Mouse (Mus musculus): ENCODE data around the gene Slc16a6. TPM values are rescaled to one million over a fixed set of nuclear protein-coding genes. Genes with fewer than 3 reads are reported as not detected.
A peak's percentile ranks its signal among the peaks of the same experiment; 100 is the strongest.

Gene Slc16a6
- polyA plus RNA-seq, 1 experiment from 2014 or later = 3.7 TPM

GRCm38 (mm10) chr11:109479575-109480285 is 6.3 kb upstream of the Slc16a6 start:
- WGBS = 77% methylated on average over 16 of the region's 16 CpGs
- Histone ChIP-seq H3K4me2 (replicated peaks) (no peak overlapping the region), H3K4me3 (no peak overlapping the region), H3K9ac (no peak overlapping the region), H3K9me3 (no peaks in the 10 kb centered on the region), H3K4me1 (no peaks in the 10 kb centered on the region), H3K36me3 (no peaks in the 10 kb centered on the region), H3K27me3 (peaks cover 18% of the 10 kb centered on the region; the same call in 1 of the 2 replicates), H3K27ac (no peak overlapping the region)
- no peak for ATAC-seq (ENCODE audit: low FRiP score, low read depth)

- no peak for ATAC-seq (ENCODE audit: low FRiP score, low read depth)
- peaks cover 22% of the 10 kb centered on the region for H3K27me3 ChIP-seq
- H3K9ac ChIP-seq = no peak overlapping the region
- peaks cover 2% of the 10 kb centered on the region; the same call in 1 of the 2 replicates for H3K4me1 ChIP-seq
- H3K4me2 ChIP-seq (replicated peaks) = no peak overlapping the region
- H3K36me3 ChIP-seq = no peaks in the 10 kb centered on the region
- no peaks in the 10 kb centered on the region for H3K9me3 ChIP-seq
- no peak overlapping the region for H3K27ac ChIP-seq
- H3K4me3 ChIP-seq = no peak overlapping the region
- WGBS = 31% methylated on average over 16 of the region's 16 CpGs
Observed at GRCm38 (mm10) chr11:109477606-109478380, 4.4 kb upstream of the Slc16a6 start.

GRCm38 (mm10) chr11:109476653-109477052 is 3.3 kb upstream of the Slc16a6 start:
- Histone ChIP-seq H3K9me3 (no peaks in the 10 kb centered on the region), H3K27me3 (peaks cover 23% of the 10 kb centered on the region), H3K9ac (no peak overlapping the region), H3K4me3 (no peak overlapping the region), H3K4me2 (replicated peaks) (no peak overlapping the region), H3K36me3 (no peaks in the 10 kb centered on the region), H3K27ac (no peak overlapping the region), H3K4me1 (peaks cover 11% of the 10 kb centered on the region)
- ATAC-seq (ENCODE audit: low FRiP score, low read depth) = no peak
- 61% methylated on average over 6 of the region's 6 CpGs for WGBS

GRCm38 (mm10) chr11:109476241-109476640 is 2.8 kb upstream of the Slc16a6 start:
- H3K4me2 ChIP-seq (replicated peaks) = no peak overlapping the region
- H3K4me1 ChIP-seq = peaks cover 15% of the 10 kb centered on the region
- H3K27me3 ChIP-seq = peaks cover 27% of the 10 kb centered on the region
- H3K4me3 ChIP-seq = no peak overlapping the region
- no peak for ATAC-seq (ENCODE audit: low FRiP score, low read depth)
- WGBS = 56% methylated on average over 2 of the region's 2 CpGs
- H3K9me3 ChIP-seq = no peaks in the 10 kb centered on the region
- H3K27ac ChIP-seq = no peak overlapping the region
- H3K36me3 ChIP-seq = no peaks in the 10 kb centered on the region
- no peak overlapping the region for H3K9ac ChIP-seq

- Histone ChIP-seq H3K27ac (no peak overlapping the region), H3K27me3 (peaks cover 32% of the 10 kb centered on the region), H3K9ac (no peak overlapping the region), H3K4me2 (replicated peaks) (no peak overlapping the region), H3K36me3 (no peaks in the 10 kb centered on the region), H3K4me3 (no peak overlapping the region), H3K4me1 (peaks cover 16% of the 10 kb centered on the region), H3K9me3 (no peaks in the 10 kb centered on the region)
- no peak for ATAC-seq (ENCODE audit: low FRiP score, low read depth)
- whole genome bisulfite sequencing = 75% methylated on average over 4 of the region's 4 CpGs
Observed at GRCm38 (mm10) chr11:109475717-109476116, 2.3 kb upstream of the Slc16a6 start.

- no peak overlapping the region for H3K4me2 ChIP-seq (replicated peaks)
- peaks cover 16% of the 10 kb centered on the region for H3K4me1 ChIP-seq
- no peak overlapping the region for H3K9ac ChIP-seq
- no peak overlapping the region for H3K4me3 ChIP-seq
- H3K36me3 ChIP-seq = no peaks in the 10 kb centered on the region
- ATAC-seq (ENCODE audit: low FRiP score, low read depth) = no peak
- WGBS = 83% methylated on average over 13 of the region's 13 CpGs
- no peaks in the 10 kb centered on the region for H3K9me3 ChIP-seq
- peaks cover 39% of the 10 kb centered on the region for H3K27me3 ChIP-seq
- H3K27ac ChIP-seq = no peak overlapping the region
Observed at GRCm38 (mm10) chr11:109474836-109475235, 1.4 kb upstream of the Slc16a6 start.

GRCm38 (mm10) chr11:109474086-109474742 is 816 bp upstream of the Slc16a6 start:
- Histone ChIP-seq H3K27me3 (peaks cover 39% of the 10 kb centered on the region), H3K4me1 (peaks cover 16% of the 10 kb centered on the region), H3K9ac (peak overlapping the region; percentile 82), H3K27ac (no peak overlapping the region), H3K4me3 (peak overlapping the region; percentile 74), H3K36me3 (no peaks in the 10 kb centered on the region), H3K9me3 (no peaks in the 10 kb centered on the region), H3K4me2 (replicated peaks) (peak overlapping the region; percentile 91)
- 8% methylated on average over 14 of the region's 14 CpGs for WGBS
- ATAC-seq (ENCODE audit: low FRiP score, low read depth) = peak; percentile 9; the same call in 1 of the 2 replicates

GRCm38 (mm10) chr11:109472821-109473170 is 602 bp downstream of the Slc16a6 start:
- no peak for ATAC-seq (ENCODE audit: low FRiP score, low read depth)
- Histone ChIP-seq H3K4me1 (peaks cover 16% of the 10 kb centered on the region), H3K36me3 (no peaks in the 10 kb centered on the region), H3K9ac (peak overlapping the region; percentile 82), H3K27me3 (peaks cover 39% of the 10 kb centered on the region), H3K4me3 (peak overlapping the region; percentile 74), H3K9me3 (no peaks in the 10 kb centered on the region), H3K4me2 (replicated peaks) (peak overlapping the region; percentile 91), H3K27ac (no peak overlapping the region)
- WGBS = 0% methylated on average over 13 of the region's 13 CpGs

- Histone ChIP-seq H3K27ac (no peak overlapping the region), H3K4me3 (peak overlapping the region; percentile 74), H3K27me3 (peaks cover 39% of the 10 kb centered on the region), H3K36me3 (no peaks in the 10 kb centered on the region), H3K4me1 (peaks cover 16% of the 10 kb centered on the region), H3K9ac (peak overlapping the region; percentile 82), H3K4me2 (replicated peaks) (peak overlapping the region; percentile 91), H3K9me3 (no peaks in the 10 kb centered on the region)
- WGBS = under 1% methylated on average over 33 of the region's 33 CpGs
- no peak for ATAC-seq (ENCODE audit: low FRiP score, low read depth)
Observed at GRCm38 (mm10) chr11:109472171-109472691, 1.2 kb downstream of the Slc16a6 start.

GRCm38 (mm10) chr11:109470921-109471861 is 2.2 kb downstream of the Slc16a6 start:
- peak overlapping the region; percentile 91 for H3K4me2 ChIP-seq (replicated peaks)
- no peaks in the 10 kb centered on the region for H3K9me3 ChIP-seq
- no peaks in the 10 kb centered on the region for H3K36me3 ChIP-seq
- 0 out of 2 replicates have a peak overlapping the region, but pooled peaks have one; percentile 74 for H3K4me3 ChIP-seq
- no peak overlapping the region for H3K9ac ChIP-seq
- no peak overlapping the region for H3K27ac ChIP-seq
- peaks cover 33% of the 10 kb centered on the region for H3K27me3 ChIP-seq
- no peak for ATAC-seq (ENCODE audit: low FRiP score, low read depth)
- peaks cover 16% of the 10 kb centered on the region for H3K4me1 ChIP-seq
- WGBS = 26% methylated on average over 15 of the region's 15 CpGs

GRCm38 (mm10) chr11:109470170-109470569 is 3.2 kb downstream of the Slc16a6 start:
- no peak for ATAC-seq (ENCODE audit: low FRiP score, low read depth)
- no peak overlapping the region for H3K4me2 ChIP-seq (replicated peaks)
- H3K4me1 ChIP-seq = peaks cover 16% of the 10 kb centered on the region
- H3K27me3 ChIP-seq = peaks cover 26% of the 10 kb centered on the region
- no peaks in the 10 kb centered on the region for H3K36me3 ChIP-seq
- H3K9me3 ChIP-seq = no peaks in the 10 kb centered on the region
- H3K27ac ChIP-seq = no peak overlapping the region
- no peak overlapping the region for H3K9ac ChIP-seq
- no peak overlapping the region for H3K4me3 ChIP-seq
- 52% methylated on average over 9 of the region's 9 CpGs for WGBS

All from limb, embryonic 13.5 days (tissue).